7 mouse cellular contexts compared by ENCODE assay signal in the genomic region with DNA sequence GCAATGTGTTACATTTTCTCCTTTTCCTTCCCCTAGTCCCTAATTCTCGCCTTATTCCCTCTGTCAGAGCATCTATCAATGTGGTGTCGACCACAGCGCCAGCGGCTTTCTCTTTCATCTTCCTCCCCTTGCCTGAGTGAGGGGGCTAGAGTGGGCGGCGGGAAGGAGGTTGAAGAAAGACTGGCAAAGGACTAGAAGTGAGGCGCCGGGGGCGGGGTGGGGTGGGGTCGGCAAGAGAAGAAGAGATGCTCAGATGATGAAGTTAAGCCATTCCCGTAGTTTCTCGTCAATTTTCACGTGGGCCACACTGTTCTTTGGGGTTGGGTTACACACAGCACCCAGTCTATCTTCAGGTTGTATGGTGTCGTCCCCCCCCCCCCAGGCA. TPM values are rescaled to one million over a fixed set of nuclear protein-coding genes. Genes with fewer than 3 reads are reported as not detected.
DNase-seq lines count a peak whose midpoint lies in the region; ATAC-seq and TF ChIP-seq lines count a peak whose summit lies in the region.

No protein-coding gene starts in this region.

- H3K4me1 ChIP-seq in spleen, adult 2 months (ENCODE audit: control insufficient read depth, insufficient read depth, insufficient read length) = peaks cover 27% of the 10 kb centered on the region; the same call in 1 of the 2 replicates
- H3K4me1 ChIP-seq in forebrain, postnatal 0 days (ENCODE audit: insufficient read depth) = peaks cover 19% of the 10 kb centered on the region
- H3K4me1 ChIP-seq in midbrain, embryonic 12.5 days = peaks cover 46% of the 10 kb centered on the region

- no peak overlapping the region for H3K27ac ChIP-seq in spleen, adult 2 months (ENCODE audit: insufficient read depth, low read length)
- no peak overlapping the region for H3K27ac ChIP-seq in forebrain, postnatal 0 days (ENCODE audit: low read depth, low read length)
- peak overlapping the region; percentile 87 for H3K27ac ChIP-seq in midbrain, embryonic 12.5 days (replicated peaks)

- peak overlapping the region; percentile 76 for H3K4me2 ChIP-seq in forebrain, postnatal 0 days (ENCODE audit: low read depth)
- peak overlapping the region; percentile 71 for H3K4me2 ChIP-seq in midbrain, embryonic 12.5 days (replicated peaks)

- no peak for TF ChIP-seq CTCF in spleen, adult 2 months (IDR thresholded peaks at IDR 0.05; ENCODE audit: extremely low read depth, insufficient read depth, insufficient read length, insufficient replicate concordance)
- no peak for TF ChIP-seq CTCF in forebrain, postnatal 0 days (IDR thresholded peaks at IDR 0.05; ENCODE audit: low read depth)

- H3K9me3 ChIP-seq in forebrain, postnatal 0 days (ENCODE audit: low read length) = no peaks in the 10 kb centered on the region
- H3K9me3 ChIP-seq in midbrain, embryonic 12.5 days = no peaks in the 10 kb centered on the region

- no peak for ATAC-seq in forebrain, postnatal 0 days
- ATAC-seq in midbrain, embryonic 12.5 days (ENCODE audit: low FRiP score, low read depth) = peak; percentile 3

- no peak overlapping the region for H3K9ac ChIP-seq in forebrain, postnatal 0 days
- peak overlapping the region; percentile 92 for H3K9ac ChIP-seq in midbrain, embryonic 12.5 days (replicated peaks)

- 1% methylated on average over 14 of the region's 14 CpGs for WGBS in spleen, adult 2 months
- WGBS in forebrain, postnatal 0 days = 0% methylated on average over 13 of the region's 14 CpGs
- 0% methylated on average over 11 of the region's 14 CpGs for WGBS in midbrain, embryonic 12.5 days

- DNase-seq in spleen, adult 2 months (ENCODE audit: low read depth in 1 of 2, low spot score in 2 of 2) = no peak
- no peak for DNase-seq in spleen, postnatal 14 days (ENCODE audit: low spot score in 2 of 2)
- DNase-seq in forebrain, postnatal 0 days = no peak
- DNase-seq in layer of hippocampus, adult 18-20 months (ENCODE audit: low spot score in 2 of 2) = no peak
- DNase-seq in gastrocnemius, postnatal 14 days = no peak
- DNase-seq in cerebellum, postnatal 25 days = no peak

- intact Hi-C loops in gastrocnemius, postnatal 14 days (cut with DNase I; ENCODE audit: low total_unique reads) = no loop called here

- no peaks in the 10 kb centered on the region for H3K36me3 ChIP-seq in spleen, adult 2 months (ENCODE audit: control insufficient read depth, insufficient read depth, low read length)
- no peaks in the 10 kb centered on the region for H3K36me3 ChIP-seq in forebrain, postnatal 0 days (ENCODE audit: insufficient read depth)
- no peaks in the 10 kb centered on the region for H3K36me3 ChIP-seq in midbrain, embryonic 12.5 days

- H3K27me3 ChIP-seq in spleen, adult 2 months (ENCODE audit: control insufficient read depth, insufficient read depth, low read length) = peaks cover 38% of the 10 kb centered on the region
- peaks cover 30% of the 10 kb centered on the region for H3K27me3 ChIP-seq in forebrain, postnatal 0 days (ENCODE audit: insufficient read depth, low read length)
- peaks cover 42% of the 10 kb centered on the region for H3K27me3 ChIP-seq in midbrain, embryonic 12.5 days

- peak overlapping the region; percentile 72; the same call in 1 of the 2 replicates for H3K4me3 ChIP-seq in spleen, adult 2 months (ENCODE audit: extremely low read depth, insufficient read depth, insufficient read length)
- H3K4me3 ChIP-seq in forebrain, postnatal 0 days (ENCODE audit: low read depth, low read length) = peak overlapping the region; percentile 46
- peak overlapping the region; percentile 86 for H3K4me3 ChIP-seq in midbrain, embryonic 12.5 days

- no peak for TF ChIP-seq POLR2A in spleen, adult 2 months (IDR thresholded peaks at IDR 0.05; ENCODE audit: low read depth, low read length)

RNA-seq across cellular contexts. Expression of a gene that starts 0.6 kb away (rescaled TPM):
- 50.9 and 54.5 TPM in 2 replicates for polyA plus RNA-seq in spleen, adult 2 months (2012; rRNA removed)
- 6.6 and 12.1 TPM in 2 replicates for total RNA-seq in forebrain, postnatal 0 days (2014; rRNA removed)
- polyA plus RNA-seq in forebrain, postnatal 0 days (2015; fragmentation: Nextera tagmentation; extraction: Ambion mirVana) = 9.3 and 15.3 TPM in 2 replicates
- polyA plus RNA-seq in midbrain, embryonic 12.5 days (2016; fragmentation: Nextera tagmentation; extraction: Ambion mirVana) = 97.0 and 103 TPM in 2 replicates
- 1 to 10 TPM; 4.0 to 4.9 TPM for total RNA-seq in layer of hippocampus, adult 18-20 months (2021)
- total RNA-seq in gastrocnemius, postnatal 14 days (2021) = under 1 TPM; 0.16 to 0.41 TPM
